Mouse (Mus musculus) telencephalon, adult 2 months (tissue): Measurements from ENCODE around the gene Ptger1.
A peak's percentile ranks its signal among the peaks of the same experiment; 100 is the strongest.

Source experiments
- DNase-seq: peaks from one replicate; pipeline ENCODE4 v3.0.0-alpha.2; 2011; ENCODE audit warnings: low read depth, low spot score

Ptger1 gene

DNA sequence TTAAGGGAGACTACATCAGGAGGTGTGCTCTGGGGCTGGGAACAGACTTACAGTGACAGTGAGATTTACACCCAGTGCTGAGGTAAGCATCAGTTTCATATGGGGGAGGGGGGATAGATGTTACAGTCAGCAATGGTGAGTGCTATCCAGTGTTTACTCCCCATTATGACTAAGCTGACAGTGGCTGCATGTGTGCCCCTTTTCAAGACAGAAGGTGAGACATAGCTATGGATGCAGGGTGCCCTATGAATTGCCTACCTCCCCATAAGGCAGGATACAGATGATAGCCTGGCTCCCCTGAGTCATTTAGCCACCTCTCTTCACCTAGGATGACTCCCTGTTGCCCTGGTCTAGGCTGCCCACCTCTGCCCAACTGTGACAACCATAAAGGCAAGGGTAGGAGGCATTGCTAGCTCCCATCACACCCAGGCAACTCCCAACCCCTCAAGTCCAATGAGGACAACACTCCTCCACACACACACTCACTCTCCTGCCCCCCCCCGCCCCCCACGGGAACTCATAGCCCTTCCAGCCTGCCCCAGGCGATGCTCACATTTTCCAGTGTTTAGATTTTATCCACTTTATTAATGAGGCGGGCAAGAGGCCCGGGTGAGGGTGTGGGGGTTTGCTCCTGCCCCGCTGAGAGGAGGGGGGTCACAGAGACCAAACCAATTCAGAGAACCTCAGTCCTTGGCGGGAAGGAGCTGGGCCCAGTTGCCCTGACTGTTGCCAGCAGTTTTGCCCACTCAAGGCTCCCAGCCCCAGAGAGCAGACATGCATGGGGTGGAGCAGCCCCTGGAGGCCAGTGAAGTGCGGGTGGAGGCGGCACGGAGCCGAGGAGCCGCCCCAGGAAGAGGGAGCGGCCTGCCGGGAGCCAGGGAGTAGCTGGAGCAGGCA, at the start of gene Ptger1:
Gene Ptger1, plus strand, starts transcription at position 710 of the 897 bp plus-strand sequence.
- DNase-seq: no peak

DNA sequence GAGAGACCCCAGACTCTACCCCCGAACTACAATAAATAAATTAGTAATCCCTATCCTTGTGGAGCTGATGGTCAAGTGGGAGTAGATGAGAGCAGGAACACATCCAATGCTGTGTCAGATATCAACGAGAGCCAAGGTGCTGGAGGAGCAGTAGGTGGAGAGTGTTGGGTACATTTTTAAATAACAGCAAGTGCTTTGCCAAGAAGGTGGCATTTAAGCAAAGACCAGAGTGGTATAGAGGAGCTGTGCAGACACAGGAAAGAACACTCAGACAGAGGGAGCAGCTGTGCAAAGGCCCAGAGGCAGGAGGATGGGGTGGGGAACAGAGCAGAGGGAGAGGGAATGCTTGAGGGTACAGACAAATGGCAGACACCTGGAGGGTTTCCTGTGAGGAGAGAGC, 49.4 kb upstream of the Ptger1 start:
- DNase-seq: peak; percentile 57

DNA sequence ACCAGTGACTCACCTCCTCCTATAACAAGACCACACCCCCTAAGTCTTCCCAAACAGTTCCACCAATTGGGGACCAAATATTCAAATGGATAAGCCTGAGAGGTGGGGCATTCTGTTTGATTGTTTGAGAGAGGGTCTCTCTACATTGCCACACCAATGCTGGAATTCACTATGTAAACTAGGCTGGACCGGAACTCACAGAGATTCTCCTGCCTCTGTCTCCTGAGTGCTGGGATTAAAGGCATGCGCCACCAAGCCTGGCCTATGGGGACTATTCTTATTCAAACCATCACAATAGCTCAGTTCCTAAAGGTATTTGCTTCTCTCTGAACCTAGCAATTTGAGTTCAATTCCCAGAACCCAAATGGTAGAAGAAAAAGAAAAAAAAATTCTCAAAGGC, 47.9 kb upstream of the Ptger1 start:
- DNase-seq: no peak

DNA sequence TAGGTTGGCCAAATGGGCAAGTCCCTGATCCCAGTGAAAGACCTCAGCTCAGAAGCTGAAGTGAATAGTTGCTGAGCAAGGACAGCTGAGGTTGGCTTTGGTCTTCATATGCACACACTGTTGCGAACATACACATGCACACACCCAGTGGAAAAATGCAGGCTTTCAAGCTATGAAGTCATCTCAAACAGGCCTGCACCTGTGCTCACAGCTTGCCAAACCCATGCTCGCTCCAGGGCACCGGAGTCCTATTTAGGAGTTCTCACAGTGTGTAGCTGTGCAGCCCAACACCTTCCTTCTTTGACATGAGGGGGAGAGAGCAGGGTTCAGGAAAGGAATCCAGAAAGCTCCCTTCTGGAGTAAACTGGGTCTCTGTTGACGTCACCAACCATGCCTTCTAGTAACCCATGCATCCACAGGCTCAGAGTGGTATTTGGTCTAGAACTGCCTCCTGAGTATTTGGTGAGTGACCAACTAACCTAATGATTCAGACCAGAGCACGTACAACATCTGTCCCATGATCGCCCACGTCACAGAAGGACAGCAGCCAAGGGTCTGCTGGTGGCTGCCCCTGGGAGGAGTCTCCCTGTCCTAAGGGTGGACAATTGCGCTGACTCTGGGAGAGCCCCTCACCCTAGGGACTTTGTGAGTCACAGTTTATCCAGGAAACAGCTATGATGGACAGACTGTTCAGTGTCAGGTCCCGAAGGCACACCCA, 46.8 kb upstream of the Ptger1 start:
- DNase-seq: no peak

DNA sequence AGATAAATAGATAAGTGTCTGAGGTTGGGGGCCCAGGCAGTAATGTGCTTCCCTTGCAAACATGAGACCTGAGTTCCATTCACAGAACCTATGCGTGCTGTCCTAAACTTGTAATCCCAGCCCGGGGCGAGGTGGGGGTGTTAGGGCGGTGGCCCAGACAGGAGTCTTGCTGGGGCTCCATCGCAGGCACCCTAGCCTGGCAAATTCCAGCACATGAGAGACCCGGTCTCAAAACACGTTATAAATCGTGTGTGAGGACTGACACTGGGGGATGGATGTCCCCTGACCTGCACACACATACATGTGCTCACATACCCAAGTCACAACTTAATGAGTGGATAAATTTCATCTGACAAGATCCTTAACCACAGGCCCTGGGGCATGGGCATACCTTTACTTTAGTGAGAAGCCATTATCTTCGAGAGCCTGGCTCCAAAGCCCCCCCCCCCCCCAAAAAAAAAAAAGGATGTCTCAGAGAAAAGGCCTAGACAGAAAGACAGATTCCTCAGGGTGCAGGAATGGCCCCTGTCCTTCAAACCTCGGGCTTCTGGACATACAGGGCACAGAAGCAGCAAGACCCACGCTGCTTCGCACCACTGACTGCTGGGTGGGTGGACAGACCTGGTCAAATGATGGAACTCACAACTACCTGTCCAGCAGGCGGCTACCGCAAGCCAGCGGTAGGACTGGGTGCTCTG, 44.6 kb upstream of the Ptger1 start:
- DNase-seq: no peak

- DNase-seq: peak; percentile 76
Observed at GRCm38 (mm10) chr8:83622389-83622989, 44.0 kb upstream of the Ptger1 start.

DNA sequence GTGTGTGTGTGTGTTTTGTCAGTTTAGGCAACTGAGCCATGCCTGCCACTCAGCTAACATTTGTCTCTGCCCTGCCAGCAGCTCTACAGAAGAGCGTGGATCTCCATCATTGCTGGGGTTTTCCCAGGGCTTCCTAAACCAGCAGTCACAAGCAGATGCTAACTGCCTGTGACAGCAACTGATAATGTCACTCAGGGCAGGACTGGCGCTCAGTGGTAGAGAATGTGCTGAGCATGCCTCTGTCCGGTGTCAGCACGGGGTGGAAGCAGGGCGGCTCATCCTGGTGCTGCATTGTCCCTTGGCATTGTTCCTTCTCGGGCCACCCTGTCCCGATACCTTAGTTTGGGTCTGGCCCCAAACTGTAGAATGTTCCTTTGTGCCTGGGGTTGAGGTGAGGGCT, 42.9 kb upstream of the Ptger1 start:
- DNase-seq: no peak

GRCm38 (mm10) chr8:83624739-83625138, 41.7 kb upstream of the Ptger1 start:
- no peak for DNase-seq

DNA sequence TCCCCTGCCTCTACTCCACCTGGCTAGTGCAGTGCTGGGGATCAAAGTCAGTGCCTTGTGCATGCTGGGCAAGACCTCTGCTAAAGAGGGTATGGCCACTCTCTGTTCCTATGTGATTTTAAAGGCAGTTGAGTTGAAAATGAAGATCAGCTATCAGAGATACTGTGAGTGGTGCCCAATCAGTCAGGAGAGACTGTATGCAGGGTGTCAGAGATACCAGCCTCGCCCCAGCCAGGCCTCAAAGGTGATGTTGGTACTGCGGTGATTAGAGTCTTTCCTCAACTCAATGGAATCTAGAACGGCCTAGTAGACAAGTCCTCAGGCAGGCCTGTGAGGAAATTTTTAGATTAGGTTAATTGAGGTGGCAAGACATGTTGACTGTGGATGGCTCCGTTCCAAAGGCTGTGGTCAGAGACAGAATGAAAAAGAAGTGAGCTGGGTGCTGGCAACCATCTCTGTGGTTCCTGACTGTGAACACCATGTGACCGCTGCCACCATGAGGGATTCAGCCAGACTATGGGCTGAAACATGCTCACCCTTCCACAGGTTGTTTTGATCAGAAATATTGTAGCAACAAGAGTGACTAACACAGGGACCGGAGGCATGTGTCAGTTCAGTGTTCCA, 40.7 kb upstream of the Ptger1 start:
- DNase-seq: no peak

GRCm38 (mm10) chr8:83632083-83632707, 34.3 kb upstream of the Ptger1 start:
- no peak for DNase-seq

DNA sequence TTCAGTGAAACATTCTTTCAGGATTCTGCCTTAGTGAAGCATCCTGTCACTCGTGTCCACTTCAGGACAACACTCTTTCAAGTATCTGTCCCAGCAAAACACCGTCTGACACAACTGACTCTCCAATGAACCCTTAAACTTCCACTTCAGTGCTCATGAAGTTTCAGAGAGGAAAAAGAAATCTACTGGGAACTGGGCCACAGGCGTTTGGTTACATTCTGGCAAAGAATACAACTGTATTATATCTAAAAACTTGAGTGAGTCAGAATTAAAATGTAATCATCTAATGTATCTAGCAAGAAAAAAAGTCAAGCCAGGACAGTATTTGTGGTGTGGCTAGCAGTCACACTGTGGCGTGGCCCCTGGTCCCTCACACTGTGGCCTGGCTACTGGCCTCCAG, 27.6 kb upstream of the Ptger1 start:
- DNase-seq: no peak

DNA sequence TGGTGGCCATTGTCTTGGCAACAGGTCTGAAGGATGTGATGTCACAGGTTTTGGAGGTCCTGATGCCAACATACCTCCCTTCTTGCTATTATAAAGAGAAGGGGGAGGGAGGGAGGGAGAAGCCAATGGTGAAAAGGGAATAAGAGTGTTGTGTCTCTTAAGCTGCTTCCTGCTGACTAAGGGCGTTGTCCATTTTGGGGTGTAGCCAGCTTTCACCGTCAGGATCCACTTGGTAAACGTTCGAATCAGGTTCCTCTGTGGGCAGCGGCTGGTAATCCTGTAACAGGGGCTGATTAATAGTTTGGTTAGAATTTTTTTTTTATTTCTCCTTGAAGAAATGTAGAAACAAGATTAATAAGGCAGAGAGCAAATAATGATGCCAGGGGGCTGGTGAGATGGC, 26.8 kb upstream of the Ptger1 start:
- no peak for DNase-seq

- no peak for DNase-seq
Observed at GRCm38 (mm10) chr8:83647511-83647910, 19.0 kb upstream of the Ptger1 start.

DNA sequence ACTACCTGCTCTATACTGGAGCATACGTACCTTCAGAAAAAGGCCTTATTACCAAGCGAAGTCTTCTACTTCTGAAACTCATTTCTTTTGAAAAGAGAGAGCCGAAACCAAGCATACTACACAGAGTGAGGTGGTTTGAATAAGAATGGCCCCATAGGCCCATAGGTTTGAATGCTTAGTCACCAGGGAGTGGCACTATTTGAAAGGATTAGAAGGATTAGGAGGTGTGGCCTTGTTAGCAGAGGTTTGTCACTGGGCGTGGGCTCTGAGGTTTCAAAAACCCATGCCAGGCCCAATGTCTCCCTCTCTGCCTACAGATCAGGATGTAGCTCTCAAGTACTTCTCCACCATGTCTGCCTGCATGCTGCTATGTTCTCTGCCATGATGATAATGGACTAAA, 18.4 kb upstream of the Ptger1 start:
- no peak for DNase-seq

DNA sequence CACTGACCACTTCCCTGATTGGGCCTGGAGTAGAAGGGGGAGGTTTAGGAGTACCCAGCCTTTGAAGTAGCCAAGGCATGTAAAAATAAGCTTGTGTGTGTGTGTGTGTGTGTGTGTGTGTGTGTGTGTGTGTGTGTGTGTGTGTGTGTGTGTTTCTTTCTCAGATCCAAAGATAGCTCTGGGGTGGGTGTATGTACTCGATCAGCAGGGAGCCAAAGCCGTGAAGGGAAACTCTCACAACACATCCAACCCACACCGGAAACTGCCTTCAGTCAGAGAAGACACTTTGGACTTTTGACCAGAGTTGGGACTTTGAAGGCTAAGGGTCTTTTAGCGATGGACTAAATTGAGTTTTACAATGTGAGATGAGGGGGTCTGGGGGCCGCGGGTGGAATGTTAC, 16.8 kb upstream of the Ptger1 start:
- DNase-seq: no peak

DNA sequence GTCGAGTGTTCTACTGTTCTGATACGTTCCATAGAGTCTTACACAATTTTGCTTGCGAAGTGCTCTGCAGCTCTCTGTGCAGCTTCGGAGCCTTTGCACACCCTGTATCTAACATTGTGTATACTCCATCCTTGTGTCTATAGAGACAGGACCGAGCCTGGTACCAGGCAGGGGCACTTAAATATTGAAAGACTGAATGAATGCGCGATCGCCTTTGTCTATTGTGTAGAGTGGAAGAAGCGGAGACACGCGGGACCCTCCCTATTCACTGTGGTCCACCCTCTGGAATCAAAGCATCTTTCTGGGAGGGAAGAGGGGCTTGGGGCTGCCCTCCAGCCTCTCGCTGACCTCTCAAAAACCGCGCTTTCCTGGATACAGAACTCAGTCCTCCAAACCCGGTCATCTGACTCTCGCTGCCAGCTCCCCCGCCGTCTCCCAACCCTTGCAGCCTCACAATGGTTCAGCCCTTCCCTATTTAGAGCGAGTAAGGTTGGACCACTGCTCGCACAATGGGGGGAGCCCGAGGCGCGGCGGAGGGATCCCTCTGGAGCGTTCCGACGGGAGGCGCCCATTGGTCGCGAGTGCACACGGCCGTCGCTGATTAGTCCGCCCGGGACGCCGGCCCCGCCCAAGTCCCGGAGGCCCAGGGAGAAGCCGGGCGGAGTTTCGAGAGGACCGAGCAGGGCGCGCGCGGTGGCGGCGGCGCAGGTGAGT, 14.3 kb upstream of the Ptger1 start, which contains the start of gene Gipc1:
Gene Gipc1, plus strand, starts transcription at position 648 of the 714 bp plus-strand sequence.
- peak; percentile 99 for DNase-seq

DNA sequence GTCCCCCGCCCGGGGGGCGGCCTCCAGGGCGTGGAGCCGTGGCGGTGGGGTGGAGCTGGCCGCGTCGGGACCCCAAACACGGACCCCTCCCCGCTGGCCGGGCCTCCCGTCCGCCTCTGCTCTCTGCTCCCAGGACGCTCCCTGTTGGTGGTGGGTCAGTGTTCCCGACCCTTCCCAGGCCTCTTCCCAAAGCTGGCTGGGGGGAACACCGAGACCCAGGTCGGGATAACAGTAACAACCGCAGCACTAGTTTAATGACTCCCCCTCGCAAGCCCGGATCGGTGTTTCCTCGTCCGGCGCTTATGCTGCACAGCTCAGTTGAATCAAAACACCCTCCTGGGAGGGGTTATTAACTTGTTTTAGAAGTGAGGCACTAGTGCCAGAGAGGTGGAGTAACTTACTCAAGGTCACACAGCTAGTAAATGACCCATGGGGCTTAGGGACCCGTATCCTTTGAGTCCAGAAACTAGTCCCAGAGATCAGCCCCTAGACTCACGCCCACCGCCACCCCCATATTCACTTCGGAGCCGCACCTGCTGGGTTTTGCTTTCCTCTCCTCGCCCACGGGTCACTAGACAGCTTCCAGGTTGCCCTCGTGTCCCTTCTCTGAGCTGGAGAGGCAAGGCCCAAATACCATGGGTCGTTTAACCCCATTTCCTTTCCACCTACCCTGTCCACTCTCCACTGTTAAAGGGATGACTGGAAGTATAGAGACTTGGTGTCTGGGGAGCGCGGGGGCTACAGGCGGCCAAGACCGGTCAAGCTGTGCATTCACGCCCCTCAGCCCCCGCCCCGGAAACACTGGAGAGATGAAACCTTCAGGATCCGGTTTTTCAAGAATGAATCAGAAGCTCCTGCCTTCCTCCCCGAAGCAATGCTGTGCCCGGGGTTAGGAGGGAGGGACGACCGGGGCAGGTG, 13.5 kb upstream of the Ptger1 start:
- no peak for DNase-seq

DNA sequence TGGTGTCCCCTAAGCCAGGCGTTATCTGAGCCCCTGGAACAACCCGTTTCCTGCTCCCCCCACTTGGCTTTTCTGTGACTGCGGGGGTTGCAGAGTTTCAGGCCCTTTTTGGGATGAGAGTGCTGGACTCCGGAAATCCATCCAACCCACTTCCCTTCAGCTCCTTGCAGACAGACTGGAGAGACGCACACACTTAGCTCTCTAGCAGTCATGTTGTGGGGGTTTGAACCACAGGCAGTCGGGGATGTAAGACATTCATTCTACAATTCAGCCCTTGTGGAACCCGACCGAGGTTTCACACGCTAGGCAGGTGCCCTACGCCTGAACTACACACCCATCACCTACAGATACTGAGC, 12.8 kb upstream of the Ptger1 start:
- DNase-seq: no peak

GRCm38 (mm10) chr8:83654725-83655124, 11.8 kb upstream of the Ptger1 start:
- no peak for DNase-seq
